Mouse (Mus musculus): Measurements from ENCODE around the gene Trappc6b. TPM values are rescaled to one million over a fixed set of nuclear protein-coding genes. Genes with fewer than 3 reads are reported as not detected.

Trappc6b gene
- polyA plus RNA-seq, 1 experiment from 2014 or later, result 49.6 TPM

DNA sequence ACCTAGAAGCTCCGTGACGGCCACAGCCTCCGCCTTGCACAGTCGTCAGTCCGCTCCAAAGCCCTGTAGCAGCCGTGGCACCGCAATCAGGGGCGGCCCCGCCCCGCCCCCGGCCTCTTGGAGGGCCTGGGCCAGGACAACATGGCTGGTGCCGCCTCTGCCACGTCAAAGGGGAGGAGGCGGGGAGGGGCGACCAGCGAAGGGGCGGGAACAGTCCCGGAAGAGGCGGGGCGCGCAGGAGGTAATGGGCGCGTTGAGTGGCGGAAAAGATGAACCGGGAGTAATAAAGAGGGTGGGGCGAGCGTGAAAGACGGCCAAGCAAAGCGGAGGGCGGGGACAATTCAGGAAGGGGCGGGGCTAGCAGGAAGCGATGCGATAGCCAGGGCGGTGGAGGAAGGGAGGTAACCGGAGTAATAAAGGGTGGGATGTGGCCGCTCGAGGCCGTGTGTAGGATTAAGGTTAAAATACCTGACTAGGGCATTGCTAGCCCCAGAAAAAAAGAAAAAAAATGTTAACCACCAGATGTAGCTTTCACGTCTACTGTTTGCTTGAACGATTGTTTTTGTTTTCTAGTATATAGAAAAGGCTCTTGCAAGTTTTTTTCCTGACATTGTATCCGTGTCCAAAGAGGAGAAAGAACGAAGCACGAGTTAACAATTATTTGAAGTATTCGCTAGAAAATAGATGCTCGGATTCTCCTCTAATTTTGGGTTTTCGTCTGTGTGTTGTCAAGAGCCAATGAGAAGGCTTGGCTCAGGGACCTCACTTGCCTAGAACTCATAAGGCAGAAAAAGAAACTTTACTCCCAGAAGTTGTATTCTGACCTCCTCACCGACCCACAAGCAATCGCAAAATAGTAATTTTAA, 49.2 kb downstream of the Trappc6b start, which contains the start of gene Sec23a:
Gene Sec23a (minus strand): TSS at position 174 of the 866 bp plus-strand sequence.
- H3K4me1 ChIP-seq (ENCODE audit: insufficient read depth), result peaks cover 10% of the 10 kb centered on the region
- peak; percentile 60; the same call in 1 of the 2 replicates for TF ChIP-seq EP300 (IDR thresholded peaks at IDR 0.05; ENCODE audit: low read depth)
- TF ChIP-seq CTCF (IDR thresholded peaks at IDR 0.05; ENCODE audit: low read depth), result no peak
- peak within 1 kb of the TSS; percentile 77 for H3K4me3 ChIP-seq (ENCODE audit: low read depth, low read length)
- under 1% methylated on average over 48 of the region's 48 CpGs for WGBS (ENCODE audit: insufficient replicate concordance)
- H3K27ac ChIP-seq (ENCODE audit: low read depth), result peak within 1 kb of the TSS; percentile 98
- H3K36me3 ChIP-seq (replicated peaks; ENCODE audit: insufficient read depth, low read length), result 0 out of 2 replicates have a peak, but pooled peaks cover 7% of the 10 kb centered on the region
- H3K9ac ChIP-seq (replicated peaks), result peak within 1 kb of the TSS; percentile 83
- DNase-seq (peak; percentile 100), ATAC-seq (peak; percentile 94)
- no peaks in the 10 kb centered on the region for H3K27me3 ChIP-seq (ENCODE audit: insufficient read depth, low read length)
- H3K4me2 ChIP-seq (ENCODE audit: low read depth, low read length), result peak within 1 kb of the TSS; percentile 80
- H3K9me3 ChIP-seq (ENCODE audit: low read length), result no peaks in the 10 kb centered on the region

DNA sequence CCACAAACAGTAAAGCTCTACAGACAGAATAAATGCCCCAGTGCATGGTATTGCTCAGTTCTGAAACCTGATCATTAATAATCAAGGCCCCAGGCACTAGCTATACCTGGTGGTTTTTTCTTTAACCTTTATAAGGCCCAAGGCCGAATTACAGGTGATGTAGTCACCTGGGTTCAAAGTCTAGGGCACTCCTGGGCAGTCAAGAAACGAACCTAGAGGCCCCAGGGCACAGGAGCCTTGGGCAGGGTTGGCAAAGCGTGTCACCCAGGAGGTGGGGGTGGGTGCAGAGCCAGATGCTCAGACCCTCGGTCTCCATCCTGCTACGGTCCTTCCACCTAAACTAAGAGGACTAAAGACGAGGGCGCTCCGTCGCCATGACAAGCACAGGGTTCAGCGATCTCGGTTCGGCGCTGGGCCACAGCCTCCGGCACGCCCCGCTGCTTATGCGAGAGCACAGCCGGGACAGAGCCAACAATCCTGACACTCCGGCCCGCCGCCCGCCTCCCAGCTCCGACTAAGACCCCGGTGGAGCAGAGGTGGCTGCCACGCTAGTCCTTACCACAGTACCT, 49.9 kb downstream of the Trappc6b start:
- Histone ChIP-seq H3K27ac (ENCODE audit: low read depth) (peak overlapping the region; percentile 98), H3K9ac (replicated peaks) (peak overlapping the region; percentile 83), H3K4me1 (ENCODE audit: insufficient read depth) (peaks cover 10% of the 10 kb centered on the region), H3K27me3 (ENCODE audit: insufficient read depth, low read length) (no peaks in the 10 kb centered on the region), H3K4me3 (ENCODE audit: low read depth, low read length) (peak overlapping the region; percentile 77), H3K4me2 (ENCODE audit: low read depth, low read length) (peak overlapping the region; percentile 72), H3K36me3 (replicated peaks; ENCODE audit: insufficient read depth, low read length) (peaks cover 9% of the 10 kb centered on the region), H3K9me3 (ENCODE audit: low read length) (no peaks in the 10 kb centered on the region)
- ATAC-seq, result peak; percentile 64
- WGBS (ENCODE audit: insufficient replicate concordance), result under 1% methylated on average over 24 of the region's 25 CpGs
- TF ChIP-seq CTCF (IDR thresholded peaks at IDR 0.05; ENCODE audit: low read depth) (no peak), EP300 (IDR thresholded peaks at IDR 0.05; ENCODE audit: low read depth) (no peak; the same call in 1 of the 2 replicates)
- DNase-seq, result no peak

DNA sequence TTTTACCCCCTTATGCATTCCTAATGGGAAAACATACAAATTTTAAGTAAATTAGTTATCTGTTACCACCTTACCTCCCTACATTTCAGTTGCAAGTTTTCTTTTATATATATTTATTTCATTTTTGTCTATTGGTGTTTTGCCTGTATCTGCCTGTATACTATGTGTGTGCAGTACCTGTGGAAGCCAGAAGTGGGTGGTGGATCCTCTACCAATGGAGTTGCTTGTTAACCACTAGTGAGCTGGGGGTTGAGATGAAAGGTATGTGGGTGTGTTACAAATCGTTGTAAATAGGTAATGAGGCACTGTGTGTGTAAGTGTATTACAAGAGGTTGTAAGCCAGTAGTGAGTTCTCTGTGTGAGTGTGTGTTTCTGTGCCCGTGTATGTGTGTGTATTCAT, 50.8 kb downstream of the Trappc6b start:
- 61% methylated on average over 2 of the region's 2 CpGs for WGBS (ENCODE audit: insufficient replicate concordance)
- H3K4me1 ChIP-seq (ENCODE audit: insufficient read depth), result peaks cover 10% of the 10 kb centered on the region
- peak overlapping the region; percentile 98 for H3K27ac ChIP-seq (ENCODE audit: low read depth)
- no peaks in the 10 kb centered on the region for H3K9me3 ChIP-seq (ENCODE audit: low read length)
- peak overlapping the region; percentile 77 for H3K4me3 ChIP-seq (ENCODE audit: low read depth, low read length)
- peak overlapping the region; percentile 72 for H3K4me2 ChIP-seq (ENCODE audit: low read depth, low read length)
- H3K27me3 ChIP-seq (ENCODE audit: insufficient read depth, low read length), result no peaks in the 10 kb centered on the region
- TF ChIP-seq EP300 (IDR thresholded peaks at IDR 0.05; ENCODE audit: low read depth) (no peak), CTCF (IDR thresholded peaks at IDR 0.05; ENCODE audit: low read depth) (peak; percentile 45)
- ATAC-seq, result no peak
- H3K9ac ChIP-seq (replicated peaks), result peak overlapping the region; percentile 83; the same call in 1 of the 2 replicates
- DNase-seq, result peak; percentile 26
- H3K36me3 ChIP-seq (replicated peaks; ENCODE audit: insufficient read depth, low read length), result peaks cover 15% of the 10 kb centered on the region

Other genes with a start within 250 kb of the Trappc6b start
- 43.2 and 48.4 TPM in 2 replicates for gene Sec23a, start 49.5 kb downstream of the Trappc6b start, polyA plus RNA-seq (2015; fragmentation: Nextera tagmentation; extraction: Ambion mirVana)
- gene Gemin2, start 48.1 kb downstream of the Trappc6b start, polyA plus RNA-seq (2015; fragmentation: Nextera tagmentation; extraction: Ambion mirVana), result 19.5 and 20.0 TPM in 2 replicates
- 22.1 and 28.9 TPM in 2 replicates for gene Pnn, start 5.4 kb upstream of the Trappc6b start, polyA plus RNA-seq (2015; fragmentation: Nextera tagmentation; extraction: Ambion mirVana)
- gene Mia2, start 34.3 kb upstream of the Trappc6b start, polyA plus RNA-seq (2015; fragmentation: Nextera tagmentation; extraction: Ambion mirVana), result 74.3 and 75.2 TPM in 2 replicates
- 6.1 and 6.8 TPM in 2 replicates for gene Fbxo33, start 158.3 kb upstream of the Trappc6b start, polyA plus RNA-seq (2015; fragmentation: Nextera tagmentation; extraction: Ambion mirVana)